ENCODE assay signal across 25 mouse cellular contexts in the genomic region with DNA sequence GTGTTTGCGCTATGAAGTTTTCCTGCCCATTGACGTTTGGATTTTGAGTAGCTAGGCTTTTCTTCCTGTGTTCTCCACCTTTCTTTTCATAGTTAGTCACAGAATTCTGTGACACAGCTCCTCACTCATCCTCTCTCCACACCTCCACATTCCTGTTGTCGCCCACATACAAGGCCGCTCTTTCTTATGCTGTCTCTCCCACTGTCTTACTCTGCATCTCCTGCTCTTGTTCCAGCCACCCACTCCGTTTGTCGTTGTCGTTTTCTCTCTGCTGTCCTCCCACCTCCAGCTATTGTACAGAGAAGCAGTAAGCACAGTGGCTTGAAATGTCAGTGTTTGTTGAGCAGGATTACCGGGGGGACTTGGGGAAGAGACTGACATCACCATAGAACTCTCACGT.
DNase-seq lines count a peak whose midpoint lies in the region; ATAC-seq lines count a peak whose summit lies in the region.
"Had no signal": no experiment of that assay in that cellular context is flagged by ENCODE, and none has a peak within 500 bp of the region (broad histone marks: within the 10 kb centered on the region; RNA-seq: fewer than 3 reads in every experiment).

No protein-coding gene starts in this region.

- ATAC-seq in megakaryocyte, adult 5-6 weeks (ENCODE audit: poor library complexity, severe bottlenecking), result no peak
- ATAC-seq: CD4-positive, CD25-positive, alpha-beta regulatory T cell, adult 4 months; forebrain, postnatal 0 days; intestine, embryonic 16.5 days had no signal

- DNase-seq in heart, adult 11 months, result peak; percentile 43
- DNase-seq in heart, postnatal 4 days, result no peak
- DNase-seq in right cerebral cortex, adult 2 months (ENCODE audit: low spot score in 2 of 2), result peak; percentile 54 to 66
- no peak for DNase-seq in right cerebral cortex, postnatal 10 days (ENCODE audit: low spot score in 2 of 2)
- peak; percentile 47 to 65 for DNase-seq in left cerebral cortex, adult 9 months (ENCODE audit: low spot score in 2 of 2)
- DNase-seq in telencephalon, adult 2 months (ENCODE audit: low read depth, low spot score), result peak; percentile 76
- DNase-seq: adrenal gland, postnatal 25 days; cerebellum, adult 18-20 months; cerebellum, postnatal 10 days; forebrain, postnatal 0 days; gastrocnemius, postnatal 10 days; heart, postnatal 14 days; kidney, adult 9 months; kidney, postnatal 10 days; liver; lung, adult 2 months; lung, postnatal 10 days; midbrain, embryonic 14.5 days; retina, postnatal 1 day; spleen, adult 18-20 months; thymus, adult 18-20 months; thymus, postnatal 36 days had no signal

Comparison
In these comparisons a context has a peak if more than half of its experiments do, and no peak if none do; other contexts are left out.
1. DNase-seq: peak in heart, adult 11 months (single experiment), right cerebral cortex, adult 2 months (2 of 2), left cerebral cortex, adult 9 months (2 of 2) and telencephalon, adult 2 months (single experiment); none in heart, postnatal 4 days (single experiment) and right cerebral cortex, postnatal 10 days (0 of 2).